Mouse (Mus musculus): ENCODE measurements around the gene Lag3. TPM values are rescaled to one million over a fixed set of nuclear protein-coding genes. Genes with fewer than 3 reads are reported as not detected.
"Not testable (repeated sequence)": the region's sequence is repeated elsewhere in the genome, so short reads cannot be mapped to it uniquely, and the experiment has no call there.

The Lag3 gene
- polyA plus RNA-seq, 1 experiment from 2014 or later, result 6.1 TPM

- DNase-seq (ENCODE audit: low spot score), result no peak
Measured at GRCm38 (mm10) chr6:124901851-124902250, 9.7 kb downstream of the Lag3 start.

GRCm38 (mm10) chr6:124900801-124901480 is 10.6 kb downstream of the Lag3 start:
- no peak for DNase-seq (ENCODE audit: low spot score)

GRCm38 (mm10) chr6:124900056-124900800 is 11.3 kb downstream of the Lag3 start:
- DNase-seq (ENCODE audit: low spot score), result peak; percentile 96

GRCm38 (mm10) chr6:124898359-124898758 is 13.1 kb downstream of the Lag3 start:
- DNase-seq (ENCODE audit: low spot score), result no peak

- DNase-seq (ENCODE audit: low spot score), result not testable (repeated sequence)
Measured at GRCm38 (mm10) chr6:124894113-124894512, 17.4 kb downstream of the Lag3 start.

GRCm38 (mm10) chr6:124890997-124891396 is 20.5 kb downstream of the Lag3 start:
- DNase-seq (ENCODE audit: low spot score), result no peak

- peak; percentile 47 for DNase-seq (ENCODE audit: low spot score)
Measured at GRCm38 (mm10) chr6:124888555-124889125, 22.9 kb downstream of the Lag3 start.

- DNase-seq (ENCODE audit: low spot score), result peak; percentile 63
Measured at GRCm38 (mm10) chr6:124887986-124888385, 23.5 kb downstream of the Lag3 start, which contains the start of gene Cd4. Gene Cd4 (minus strand): TSS chr6:124888221.

- DNase-seq (ENCODE audit: low spot score), result peak; percentile 71
Measured at GRCm38 (mm10) chr6:124885956-124886381, 25.5 kb downstream of the Lag3 start.

- DNase-seq (ENCODE audit: low spot score), result peak; percentile 91
Measured at GRCm38 (mm10) chr6:124884714-124885500, 26.6 kb downstream of the Lag3 start.

- DNase-seq (ENCODE audit: low spot score), result no peak
Measured at GRCm38 (mm10) chr6:124883351-124883750, 28.2 kb downstream of the Lag3 start.

- DNase-seq (ENCODE audit: low spot score), result no peak
Measured at GRCm38 (mm10) chr6:124881821-124882220, 29.7 kb downstream of the Lag3 start.

- peak; percentile 86 for DNase-seq (ENCODE audit: low spot score)
Measured at GRCm38 (mm10) chr6:124879390-124879789, 32.1 kb downstream of the Lag3 start.

GRCm38 (mm10) chr6:124874348-124874747 is 37.2 kb downstream of the Lag3 start:
- no peak for DNase-seq (ENCODE audit: low spot score)

GRCm38 (mm10) chr6:124866560-124866959 is 44.9 kb downstream of the Lag3 start:
- DNase-seq (ENCODE audit: low spot score), result no peak

- DNase-seq (ENCODE audit: low spot score), result no peak
Measured at GRCm38 (mm10) chr6:124865766-124866362, 45.6 kb downstream of the Lag3 start.

GRCm38 (mm10) chr6:124863658-124864298 is 47.7 kb downstream of the Lag3 start, which contains the start of gene Gpr162:
Gene Gpr162 (minus strand): TSS chr6:124863983.
- peak; percentile 78 for DNase-seq (ENCODE audit: low spot score)

GRCm38 (mm10) chr6:124863125-124863657 is 48.3 kb downstream of the Lag3 start:
- peak; percentile 87 for DNase-seq (ENCODE audit: low spot score)

GRCm38 (mm10) chr6:124862406-124863124 is 48.9 kb downstream of the Lag3 start:
- no peak for DNase-seq (ENCODE audit: low spot score)
